Mouse (Mus musculus) intestine, postnatal 0 days (tissue): ENCODE measurements around the gene Dlx2. TPM values are rescaled to one million over a fixed set of nuclear protein-coding genes. Genes with fewer than 3 reads are reported as not detected.

Experiments used
- ATAC-seq: fragments of 200-750 bp; cut with Nextera tagmentation; 2 replicates; pipeline ENCODE4 v1.8.0; 2017; ENCODE audit warnings: mild to moderate bottlenecking, moderate TSS enrichment, moderate library complexity
- H3K27ac ChIP-seq: fragments of 300-500 bp; sonication (generic); 2 replicates; pipeline ENCODE4 v1.5.1; 2014; ENCODE audit warnings: mild to moderate bottlenecking, low read depth, low read length, moderate library complexity
- H3K27me3 ChIP-seq: fragments of 300-500 bp; sonication (generic); replicated peaks from 2 replicates; pipeline ENCODE4 v1.6.1; 2014; ENCODE audit warnings: low read length, mixed read lengths; ENCODE audit not compliant: control insufficient read depth, insufficient read depth
- H3K36me3 ChIP-seq: fragments of 300-500 bp; sonication (generic); 2 replicates; pipeline ENCODE4 v1.6.1; 2014; ENCODE audit warnings: mild to moderate bottlenecking, moderate library complexity; ENCODE audit not compliant: control insufficient read depth, insufficient read depth
- H3K4me1 ChIP-seq: fragments of 300-500 bp; sonication (generic); replicated peaks from 2 replicates; pipeline ENCODE4 v1.6.1; 2014; ENCODE audit warnings: antibody characterized with exemption, low read length, mixed read lengths; ENCODE audit not compliant: control insufficient read depth, insufficient read depth
- H3K4me2 ChIP-seq: fragments of 300-500 bp; sonication (generic); replicated peaks from 2 replicates; pipeline ENCODE4 v1.6.1; 2014; ENCODE audit warnings: low read depth, mild to moderate bottlenecking, moderate library complexity
- H3K4me3 ChIP-seq: fragments of 300-500 bp; sonication (generic); 2 replicates; pipeline ENCODE4 v1.5.1; 2014; ENCODE audit warnings: low read depth, low read length
- H3K9ac ChIP-seq: fragments of 300-500 bp; sonication (generic); 2 replicates; pipeline ENCODE4 v1.6.1; 2014; ENCODE audit warnings: mild to moderate bottlenecking, low read depth, low read length
- H3K9me3 ChIP-seq: fragments of 300-500 bp; sonication (generic); 2 replicates; pipeline ENCODE4 v1.6.1; 2016; ENCODE audit warnings: mixed run types; ENCODE audit not compliant: control insufficient read depth
- CTCF ChIP-seq: sonication (generic); IDR thresholded peaks from 2 replicates; pipeline ENCODE4 v1.5.1; 2016; ENCODE audit warnings: low read depth, mild to moderate bottlenecking, control low read depth, antibody characterized with exemption, moderate library complexity
- WGBS: fragments of 180-500 bp; shearing (Covaris S2); extraction: QIAGEN DNeasy Blood & Tissue Kit; methylation state at CpG from one replicate; pipeline ENCODE4 v1.1.7; 2014; 5-methylcytosine and 5-hydroxymethylcytosine counted together
- polyA plus RNA-seq: library from polyadenylated mRNA; unstranded; fragments of >200 nt; fragmentation: Nextera tagmentation; extraction: Ambion mirVana; gene quantifications from 2 replicates; pipeline ENCODE4 v1.2.1, GENCODE M21; 2015

Dlx2 gene
- polyA plus RNA-seq, 1 experiment from 2014 or later = 1.3 TPM

DNA sequence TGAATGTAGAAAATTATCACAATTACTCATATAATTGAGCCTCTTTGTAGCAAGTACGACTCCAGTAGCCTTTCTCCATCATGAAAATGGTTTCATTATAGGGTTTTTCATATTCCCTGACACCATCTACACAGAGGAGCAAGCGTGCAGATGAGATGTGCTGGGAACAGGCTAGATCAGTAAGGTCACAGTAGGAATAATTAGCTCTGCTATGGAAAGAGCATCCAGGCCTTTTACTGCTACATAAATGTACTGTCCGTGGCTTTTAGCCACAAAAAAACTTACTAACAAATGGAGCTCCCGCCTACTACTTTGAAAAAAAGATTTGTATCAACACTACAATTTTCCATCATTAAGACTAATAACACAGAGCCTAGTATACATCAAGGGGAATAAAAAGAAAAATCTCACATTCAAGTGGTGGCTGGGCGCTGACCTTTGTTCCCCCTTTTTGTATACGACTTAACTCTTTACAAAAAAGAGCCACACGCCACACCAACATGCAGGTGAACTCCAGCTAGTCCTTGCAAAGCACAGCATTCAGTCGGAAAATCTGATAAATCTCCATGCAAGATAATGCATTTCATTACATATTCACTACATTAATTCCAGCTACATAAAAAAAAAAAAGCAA lies 29.0 kb downstream of the Dlx2 start:
- Histone ChIP-seq H3K9me3 (no peaks in the 10 kb centered on the region), H3K27me3 (0 out of 2 replicates have a peak, but pooled peaks cover 8% of the 10 kb centered on the region), H3K9ac (no peak overlapping the region), H3K4me1 (no peaks in the 10 kb centered on the region), H3K4me3 (no peak overlapping the region), H3K27ac (no peak overlapping the region), H3K4me2 (no peak overlapping the region), H3K36me3 (no peaks in the 10 kb centered on the region)
- WGBS = 84% methylated on average over 8 of the region's 8 CpGs
- no peak for TF ChIP-seq CTCF
- ATAC-seq = no peak

DNA sequence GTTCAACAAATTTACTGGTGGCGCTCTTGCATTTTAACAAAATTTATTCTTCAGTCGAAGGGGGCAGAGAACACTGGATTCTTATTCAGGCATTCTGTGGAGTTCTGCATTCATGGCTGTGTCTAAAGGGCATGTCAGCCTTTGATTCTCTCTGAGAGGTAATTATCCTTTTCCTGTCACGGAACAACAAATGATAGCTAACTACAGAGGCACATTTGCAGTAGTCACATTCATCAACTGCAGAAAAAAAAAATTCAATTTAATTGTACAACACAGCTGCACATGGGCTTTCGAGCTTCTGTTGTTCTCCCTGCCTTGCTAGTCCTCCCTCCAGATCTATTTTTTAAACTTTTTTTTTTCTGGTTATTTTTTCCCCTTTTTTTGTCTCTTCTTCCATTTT lies 29.6 kb downstream of the Dlx2 start:
- Histone ChIP-seq H3K4me2 (no peak overlapping the region), H3K4me3 (no peak overlapping the region), H3K27me3 (0 out of 2 replicates have a peak, but pooled peaks cover 4% of the 10 kb centered on the region), H3K36me3 (no peaks in the 10 kb centered on the region), H3K27ac (no peak overlapping the region), H3K9ac (no peak overlapping the region), H3K9me3 (no peaks in the 10 kb centered on the region), H3K4me1 (no peaks in the 10 kb centered on the region)
- WGBS = 85% methylated on average over 4 of the region's 4 CpGs
- no peak for ATAC-seq
- TF ChIP-seq CTCF = no peak

DNA sequence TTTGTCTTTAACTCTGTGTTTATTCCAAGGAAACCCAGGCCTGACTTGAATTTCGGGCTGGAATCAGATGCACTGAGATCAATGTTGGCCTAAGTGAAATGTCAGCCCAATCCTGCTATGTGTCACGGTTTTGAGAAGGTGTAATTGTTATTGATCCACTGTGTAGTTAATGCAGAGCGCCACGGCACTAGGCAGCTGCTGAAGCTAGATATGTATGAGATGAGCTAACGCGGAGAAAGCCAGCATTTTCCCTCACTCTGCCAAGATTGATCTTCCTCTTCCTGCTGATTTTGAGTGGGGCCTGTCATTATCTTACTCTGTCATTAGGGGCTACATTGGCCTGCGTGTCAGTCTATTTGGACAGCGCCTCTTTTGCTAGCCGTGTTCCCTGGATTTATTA lies 34.2 kb downstream of the Dlx2 start:
- no peak for TF ChIP-seq CTCF
- H3K4me3 ChIP-seq = no peak overlapping the region
- no peak overlapping the region for H3K27ac ChIP-seq
- no peak overlapping the region for H3K4me2 ChIP-seq
- WGBS = 73% methylated on average over 9 of the region's 9 CpGs
- H3K9me3 ChIP-seq = no peaks in the 10 kb centered on the region
- no peak for ATAC-seq
- H3K9ac ChIP-seq = no peak overlapping the region
- no peaks in the 10 kb centered on the region for H3K4me1 ChIP-seq
- H3K36me3 ChIP-seq = no peaks in the 10 kb centered on the region
- no peaks in the 10 kb centered on the region for H3K27me3 ChIP-seq

DNA sequence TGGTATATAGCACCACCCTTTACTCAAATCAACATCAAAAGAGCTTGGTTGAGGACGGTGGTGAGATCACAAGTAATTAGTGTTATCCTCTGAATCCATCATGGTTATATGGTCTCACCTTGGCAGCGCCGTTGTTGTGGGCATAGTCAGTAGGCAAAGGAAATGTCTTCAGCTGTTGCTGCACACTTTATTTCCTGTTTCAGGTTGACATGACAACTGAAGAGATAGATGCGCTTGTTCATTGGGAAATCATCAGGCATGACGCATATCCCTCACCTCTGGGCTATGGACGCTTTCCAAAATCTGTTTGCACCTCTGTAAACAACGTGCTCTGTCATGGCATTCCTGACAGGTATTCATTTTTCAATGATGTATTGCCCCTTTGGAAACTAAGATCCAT lies 35.3 kb downstream of the Dlx2 start:
- Histone ChIP-seq H3K4me3 (no peak overlapping the region), H3K9me3 (no peaks in the 10 kb centered on the region), H3K4me1 (no peaks in the 10 kb centered on the region), H3K9ac (no peak overlapping the region), H3K4me2 (no peak overlapping the region), H3K27ac (no peak overlapping the region), H3K36me3 (no peaks in the 10 kb centered on the region), H3K27me3 (no peaks in the 10 kb centered on the region)
- whole genome bisulfite sequencing = 87% methylated on average over 7 of the region's 7 CpGs
- no peak for ATAC-seq
- no peak for TF ChIP-seq CTCF

DNA sequence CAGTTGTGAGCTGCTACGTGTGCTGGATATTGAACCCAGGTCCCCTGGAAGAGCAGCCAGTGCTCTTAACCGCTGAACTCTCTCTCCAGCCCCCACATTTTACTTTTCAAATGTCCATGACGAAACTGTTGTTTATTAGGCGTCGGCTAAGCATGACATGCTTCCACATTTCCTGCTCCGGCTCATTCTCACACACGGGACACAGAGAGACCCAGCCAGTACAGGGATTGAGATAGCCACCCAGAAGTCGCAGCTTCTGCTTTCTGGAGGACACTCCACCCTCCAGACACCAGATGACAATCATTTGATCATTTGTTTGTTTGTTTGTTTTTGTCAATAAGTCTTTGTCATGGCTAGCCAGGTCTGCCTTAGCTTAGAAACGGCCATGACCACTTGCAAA lies 41.7 kb downstream of the Dlx2 start:
- Histone ChIP-seq H3K9me3 (no peaks in the 10 kb centered on the region), H3K36me3 (no peaks in the 10 kb centered on the region), H3K27me3 (no peaks in the 10 kb centered on the region), H3K4me3 (no peak overlapping the region), H3K27ac (no peak overlapping the region), H3K4me2 (no peak overlapping the region), H3K4me1 (no peaks in the 10 kb centered on the region), H3K9ac (no peak overlapping the region)
- no peak for TF ChIP-seq CTCF
- WGBS = 58% methylated on average over 9 of the region's 9 CpGs
- no peak for ATAC-seq

DNA sequence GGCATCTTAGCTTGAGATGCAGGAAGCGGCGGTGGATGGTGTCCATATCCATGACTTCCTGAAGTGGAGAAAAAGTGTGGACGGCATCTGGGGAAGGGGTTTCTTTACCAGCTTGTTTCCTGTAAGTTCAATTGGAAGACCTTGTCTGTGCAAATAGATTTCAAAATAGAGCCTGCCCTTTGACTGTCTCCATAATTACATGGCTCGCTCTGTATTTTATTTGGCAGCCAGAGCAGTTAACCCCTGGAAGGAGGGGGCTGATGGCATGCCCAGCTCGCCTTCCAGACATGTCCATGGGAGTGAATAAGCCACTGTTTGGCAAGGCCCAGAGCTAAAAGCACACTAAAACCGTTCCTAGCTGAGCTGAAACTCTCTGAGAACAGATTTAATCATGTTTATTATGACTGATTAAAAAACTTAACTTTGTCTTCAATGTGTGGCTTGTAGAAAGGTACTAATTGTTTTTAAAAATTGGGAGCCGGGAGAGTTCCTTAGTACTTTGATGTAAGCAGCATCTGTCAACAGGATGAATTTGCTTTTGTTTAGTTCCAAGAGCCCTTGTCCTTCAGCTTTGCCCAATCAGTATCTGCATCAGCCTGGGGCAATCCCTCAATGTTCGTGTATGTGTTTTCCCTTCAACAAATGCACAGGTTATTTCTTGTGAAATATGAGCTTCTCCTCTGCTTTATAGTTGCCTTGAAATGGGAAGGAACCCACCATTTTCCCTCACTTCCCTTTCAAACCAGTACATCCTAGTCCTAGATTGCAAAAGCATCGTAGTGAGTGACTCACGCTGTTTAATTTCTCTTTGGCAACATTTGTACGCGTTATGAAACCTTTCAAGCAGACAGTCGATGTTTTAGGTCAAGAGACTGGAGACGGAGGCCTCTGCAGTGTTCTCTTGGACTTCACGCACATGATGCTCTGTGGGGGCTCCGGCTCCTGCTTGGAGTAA lies 47.0 kb downstream of the Dlx2 start:
- Histone ChIP-seq H3K27ac (no peak overlapping the region), H3K4me1 (no peaks in the 10 kb centered on the region), H3K4me3 (no peak overlapping the region), H3K9ac (no peak overlapping the region), H3K4me2 (no peak overlapping the region), H3K27me3 (no peaks in the 10 kb centered on the region), H3K9me3 (no peaks in the 10 kb centered on the region), H3K36me3 (no peaks in the 10 kb centered on the region)
- 72% methylated on average over 16 of the region's 16 CpGs for WGBS
- no peak for ATAC-seq
- TF ChIP-seq CTCF = no peak
